Mouse (Mus musculus): ENCODE data around the gene Zfp820.
"Not testable (repeated sequence)": the region's sequence is repeated elsewhere in the genome, so short reads cannot be mapped to it uniquely, and the experiment has no call there.

Zfp820 gene

DNA sequence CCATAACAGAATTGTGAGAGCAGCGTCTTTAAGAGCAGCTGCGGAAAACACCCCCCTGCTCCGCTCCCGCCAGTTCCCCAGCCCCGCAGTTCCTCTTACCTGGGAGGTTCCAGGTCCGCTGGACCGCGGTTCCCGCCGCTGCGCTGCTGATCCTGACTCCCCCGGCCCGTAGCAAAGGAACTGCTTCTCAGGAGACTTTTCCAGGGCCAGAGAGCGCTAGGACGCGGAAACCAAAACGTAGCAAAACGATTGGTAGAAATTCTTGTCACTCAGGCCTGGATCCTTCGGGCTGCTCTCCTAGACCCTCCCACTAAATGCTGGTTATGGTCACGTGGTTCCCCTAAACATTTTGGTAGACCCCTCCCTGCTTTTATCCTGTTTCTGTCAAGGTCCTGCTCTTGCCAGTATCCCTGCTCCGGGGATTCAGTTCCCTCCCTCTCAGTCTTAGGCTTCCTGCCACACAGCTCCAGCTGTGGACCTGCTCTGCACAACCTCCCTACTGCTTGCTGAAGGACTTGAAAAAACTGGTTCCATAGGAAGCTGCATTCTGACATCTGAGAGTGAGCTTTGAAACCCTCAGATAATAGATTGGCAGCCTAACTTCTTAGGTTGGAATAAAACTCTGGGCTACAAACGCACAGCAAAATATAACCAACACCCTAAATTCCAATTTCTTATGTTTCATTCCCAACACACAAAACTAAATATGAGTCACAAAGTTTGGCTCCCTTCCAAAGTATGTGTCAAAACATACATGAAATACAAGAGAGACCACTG, at the start of gene Zfp820:
Gene Zfp820 (minus strand): TSS at position 228 of the 777 bp plus-strand sequence.
- no peak for DNase-seq (ENCODE audit: low read depth in 1 of 2, low spot score in 2 of 2)

DNA sequence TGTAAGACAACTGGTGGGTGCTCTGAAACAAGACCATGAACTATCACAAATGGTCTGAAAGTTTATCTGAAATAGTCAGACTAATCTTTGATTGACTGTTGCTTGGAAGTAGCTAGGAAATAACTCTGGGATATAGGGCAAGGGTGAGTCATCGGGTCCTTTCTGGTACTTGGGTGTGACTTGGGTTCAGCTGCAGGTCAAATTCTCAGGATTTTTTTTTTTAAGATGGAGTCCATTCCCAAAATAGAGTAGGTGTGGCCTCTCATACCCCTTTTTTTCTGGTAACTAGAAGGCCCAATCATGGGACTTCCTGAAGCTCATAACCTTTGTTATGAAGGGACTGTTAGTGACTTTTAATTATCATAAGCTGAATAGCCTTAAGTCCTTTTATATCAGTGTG, 25.7 kb upstream of the Zfp820 start:
- DNase-seq (ENCODE audit: low read depth in 1 of 2, low spot score in 2 of 2) = no peak

DNA sequence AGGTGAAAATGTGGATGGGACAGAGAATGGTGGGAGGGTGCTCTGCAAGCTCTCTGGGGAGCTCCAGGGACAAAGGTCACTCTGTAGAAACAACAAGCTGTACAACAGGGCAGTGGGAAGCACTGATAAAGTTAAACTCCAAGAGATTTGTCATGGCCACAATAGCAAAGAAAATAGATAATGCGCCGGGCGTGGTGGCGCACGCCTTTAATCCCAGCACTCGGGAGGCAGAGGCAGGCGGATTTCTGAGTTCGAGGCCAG, 680 bp upstream of the Zfp820 start:
- not testable (repeated sequence) for DNase-seq (ENCODE audit: low read depth in 1 of 2, low spot score in 2 of 2)

DNA sequence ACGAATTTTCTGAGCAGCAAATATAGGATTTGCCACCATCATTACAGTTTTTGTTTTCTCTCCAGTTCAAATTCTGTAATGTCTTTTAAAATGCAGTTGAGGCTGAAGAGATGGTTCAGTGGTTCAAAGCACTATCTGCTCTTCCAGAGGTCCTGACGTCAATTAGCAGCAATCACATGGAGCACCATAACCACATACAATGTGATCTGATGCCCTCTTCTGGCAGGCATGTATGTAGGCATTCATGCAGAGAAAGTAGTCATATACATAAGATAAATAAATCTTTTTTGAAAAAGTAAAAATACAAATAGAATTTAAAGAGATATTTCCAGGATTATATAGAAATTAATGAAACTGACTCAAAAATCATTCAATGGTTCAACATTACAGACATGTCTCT, 7.1 kb downstream of the Zfp820 start:
- no peak for DNase-seq (ENCODE audit: low read depth in 1 of 2, low spot score in 2 of 2)

DNA sequence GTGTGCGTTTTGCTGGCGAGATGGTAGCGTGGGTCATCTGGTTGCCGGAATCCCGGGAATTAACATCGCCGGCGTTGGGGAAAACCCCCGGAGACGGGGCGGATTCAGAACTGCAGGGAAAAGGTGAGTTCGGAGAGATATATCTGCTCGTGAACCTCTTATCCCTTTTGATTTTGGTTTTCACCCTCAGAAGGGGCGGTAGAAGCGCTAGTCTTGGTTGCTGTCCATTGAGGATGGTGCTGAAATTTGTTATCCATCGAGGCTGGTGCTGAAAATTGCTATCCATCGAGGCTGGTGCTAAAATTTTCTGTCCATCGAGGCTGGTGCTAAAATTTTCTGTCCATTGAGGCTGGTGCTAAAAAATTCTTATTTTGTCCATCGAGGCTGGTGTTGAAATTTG, 44.2 kb downstream of the Zfp820 start:
- not testable (repeated sequence) for DNase-seq (ENCODE audit: low read depth in 1 of 2, low spot score in 2 of 2)

DNA sequence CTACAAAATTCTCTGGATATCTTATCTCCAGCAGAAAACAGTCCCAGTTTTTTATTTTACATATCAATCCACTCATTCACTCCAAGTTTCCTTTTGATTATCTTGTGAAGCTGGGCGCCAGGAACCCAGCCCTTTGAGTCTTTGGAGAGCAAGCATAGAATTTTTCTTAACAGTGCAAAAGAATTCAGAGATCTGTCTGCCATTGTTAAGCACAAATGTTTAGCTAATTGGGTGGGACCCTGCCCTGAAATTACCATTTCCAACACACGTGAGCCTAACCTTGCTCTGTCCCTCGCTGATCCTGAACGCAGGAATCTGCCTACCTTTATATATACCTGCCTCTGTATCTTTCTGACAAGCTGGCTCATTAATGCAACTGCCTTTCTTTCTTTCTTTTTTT, 53.3 kb downstream of the Zfp820 start:
- no peak for DNase-seq (ENCODE audit: low read depth in 1 of 2, low spot score in 2 of 2)

DNA sequence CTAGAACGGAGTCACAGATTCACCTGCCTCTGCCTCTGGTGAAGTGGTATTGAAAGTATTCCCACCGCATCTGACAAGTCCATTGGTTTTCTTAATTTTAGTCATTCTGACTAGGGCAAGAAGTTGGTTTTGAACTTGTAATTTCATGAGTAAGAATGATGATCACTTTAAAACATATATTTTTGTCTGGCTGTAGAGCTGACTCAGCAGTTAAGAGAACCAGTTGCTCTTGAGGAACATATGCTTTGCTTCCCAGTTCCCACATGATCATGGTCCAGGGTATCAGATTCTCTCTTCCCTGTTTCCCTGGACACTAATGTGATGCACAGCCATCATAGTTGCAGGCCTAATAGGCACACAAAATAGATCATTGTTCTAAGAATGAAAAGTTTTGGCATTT, 75.2 kb downstream of the Zfp820 start:
- DNase-seq (ENCODE audit: low read depth in 1 of 2, low spot score in 2 of 2) = no peak

Data from monocyte, adult 2 months (primary cell).